Mouse (Mus musculus) adrenal gland, postnatal 36 days (tissue): Measurements from ENCODE around the gene Mmaa. TPM values are rescaled to one million over a fixed set of nuclear protein-coding genes. Genes with fewer than 3 reads are reported as not detected.

ENCODE experiments used
- DNase-seq, 2 experiments: peaks; one replicate each; pipeline ENCODE4 v3.0.0; 2021; ENCODE audit warnings: mixed read lengths in 1 of 2
- total RNA-seq, 2 experiments: library from RNA; stranded (reverse); gene quantifications; 2 replicates each; pipeline ENCODE4 v1.2.3; 2021

The Mmaa gene
- total RNA-seq, 2 experiments from 2014 or later = 31.2 to 32.9 TPM

DNA sequence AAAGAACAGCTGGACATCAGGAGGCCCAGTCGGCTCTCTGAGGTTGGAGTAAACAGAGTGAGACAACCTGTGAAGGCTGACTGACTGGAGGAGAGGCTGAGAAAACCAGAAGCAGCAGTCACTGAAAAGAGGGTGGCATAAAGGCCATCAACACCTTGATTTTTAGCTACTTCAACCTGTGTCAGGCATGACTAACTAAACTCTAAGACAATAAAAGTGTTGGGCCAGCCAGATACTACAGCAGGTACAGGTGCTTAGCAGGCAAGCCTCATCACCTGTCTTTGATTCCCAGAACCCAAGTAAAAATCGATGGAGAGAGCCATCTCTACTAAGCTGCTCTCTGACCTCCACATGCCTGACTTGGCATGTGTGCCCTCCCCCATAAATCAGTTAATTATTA, 6.1 kb downstream of the Mmaa start:
- no peak for DNase-seq

- DNase-seq = no peak
Observed at GRCm38 (mm10) chr8:79288250-79288649, 6.5 kb downstream of the Mmaa start.

DNA sequence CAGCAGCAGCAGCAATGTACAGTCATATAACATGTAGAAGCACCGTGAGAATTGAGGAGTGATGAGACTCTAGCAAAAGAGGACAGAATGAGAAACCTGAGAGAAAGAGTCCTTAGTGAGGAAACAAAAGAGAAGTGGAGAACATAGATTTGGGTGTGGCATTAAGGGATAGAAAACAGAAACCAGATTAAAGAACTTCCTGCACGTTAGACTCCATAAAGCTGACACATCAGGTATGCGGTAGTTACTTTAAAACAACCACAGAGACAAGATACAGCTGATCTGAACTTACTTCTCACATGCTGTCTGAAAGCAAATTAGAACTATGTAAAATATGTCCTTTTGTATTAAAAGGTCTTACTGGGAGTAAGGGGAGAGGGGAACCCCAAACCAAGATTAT, 8.3 kb downstream of the Mmaa start:
- DNase-seq = no peak

DNA sequence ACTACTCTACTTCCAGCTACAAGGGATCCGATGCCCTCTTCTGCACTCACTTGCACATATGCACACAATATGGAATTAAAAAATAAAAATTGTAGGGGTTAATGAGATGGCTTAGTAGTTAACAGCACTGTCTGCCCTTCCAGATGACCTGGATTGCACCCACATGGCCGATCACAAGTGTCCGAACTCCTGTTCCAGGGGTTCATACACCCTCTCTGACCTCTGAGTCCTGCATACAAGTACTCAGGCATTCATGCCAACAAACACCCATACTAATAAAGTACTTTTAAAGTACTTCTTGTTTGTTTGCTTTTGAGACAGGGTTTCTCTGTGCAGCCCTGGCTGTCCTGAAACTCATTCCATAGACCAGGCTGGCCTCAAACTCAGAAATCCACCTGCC, 10.1 kb downstream of the Mmaa start:
- no peak for DNase-seq

DNA sequence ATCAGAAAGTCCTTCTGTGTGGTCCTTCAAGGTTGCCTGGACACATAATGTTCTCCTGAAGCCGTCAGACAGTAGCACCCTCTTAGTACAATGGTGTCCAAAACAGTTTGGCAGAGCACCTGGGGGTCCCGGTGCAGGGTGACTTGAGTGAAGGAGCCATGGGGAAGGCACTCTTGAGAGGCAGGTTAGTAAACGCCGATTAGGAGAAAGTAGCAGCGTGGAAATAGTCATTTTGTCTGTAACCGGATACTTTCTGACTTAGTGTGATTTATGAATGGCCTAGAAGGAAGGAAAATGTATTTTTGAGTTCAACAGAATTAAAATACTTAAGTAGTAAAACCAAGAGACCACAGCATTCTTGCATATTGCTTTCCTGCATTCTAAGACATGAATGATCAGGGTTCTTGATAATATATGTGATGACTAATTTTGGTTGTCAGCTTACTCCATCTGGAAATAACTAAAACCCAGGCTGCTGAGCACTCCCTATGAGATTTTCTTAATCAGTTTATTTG, 13.3 kb downstream of the Mmaa start:
- DNase-seq = no peak

DNA sequence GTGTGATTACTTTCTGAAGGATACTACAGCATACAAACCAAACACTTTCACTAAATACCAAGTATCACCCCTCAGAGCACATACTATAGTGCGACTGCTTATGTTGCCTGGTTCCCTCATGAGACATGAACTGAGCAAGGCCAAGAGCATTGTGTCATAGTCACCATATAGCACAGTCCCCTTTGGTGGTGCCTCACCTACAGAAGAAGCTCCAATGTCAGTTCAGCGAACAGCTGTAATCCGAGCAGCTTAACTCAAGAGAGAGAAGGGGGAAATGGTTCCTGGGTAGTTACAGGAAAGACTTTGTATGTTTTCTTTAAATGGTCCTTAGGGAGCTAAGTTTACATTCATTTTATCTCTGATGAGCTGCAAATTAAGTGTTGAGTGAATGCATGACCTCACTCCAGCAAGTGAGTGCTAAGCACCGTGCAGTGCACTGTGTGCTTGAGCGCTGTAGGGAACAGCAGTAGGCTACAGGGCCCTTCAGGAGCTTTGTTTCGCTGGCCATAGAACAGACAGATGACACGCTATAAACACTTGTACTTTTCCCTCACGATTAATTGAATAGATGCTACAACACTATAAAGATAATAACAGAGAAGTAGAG, 17.4 kb downstream of the Mmaa start:
- no peak for DNase-seq

DNA sequence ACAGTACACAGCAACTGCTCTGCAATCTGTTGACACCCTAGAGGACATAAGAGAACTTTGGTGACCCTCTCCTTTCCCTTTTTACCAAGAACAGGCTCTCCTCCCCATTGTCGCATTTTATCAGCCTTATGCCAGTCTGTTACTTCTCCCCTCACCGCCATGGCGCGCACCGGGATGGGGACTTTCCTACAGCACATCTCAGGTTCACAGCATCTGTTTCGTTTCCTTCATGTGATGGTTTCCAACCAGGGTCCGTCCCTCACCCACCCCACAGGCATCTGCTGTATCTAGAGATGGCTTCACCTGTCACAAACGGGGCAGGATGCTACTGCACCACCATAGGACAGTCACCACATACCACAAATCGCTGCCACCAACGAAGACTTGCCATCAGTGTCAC, 19.8 kb downstream of the Mmaa start:
- no peak for DNase-seq

DNA sequence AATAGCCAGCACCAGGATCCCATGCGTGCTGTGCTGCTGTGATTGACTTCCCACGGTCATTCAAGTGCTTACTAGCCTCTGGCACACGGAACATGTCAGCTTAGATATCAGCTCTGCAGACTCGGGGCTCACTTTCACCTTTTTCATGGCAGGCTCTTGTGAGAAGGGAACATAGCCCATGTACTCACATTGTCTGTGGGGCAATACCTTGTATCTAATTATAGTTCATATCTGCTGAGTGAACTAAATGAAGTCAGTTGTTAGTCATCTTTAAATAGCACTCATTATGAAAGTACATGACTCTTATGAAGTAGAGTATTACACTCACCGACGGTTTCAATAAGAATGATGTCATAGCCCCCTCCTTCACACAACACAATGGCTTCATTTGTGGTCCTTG, 21.0 kb downstream of the Mmaa start:
- DNase-seq = no peak

- no peak for DNase-seq
Observed at GRCm38 (mm10) chr8:79272676-79273075, 22.1 kb downstream of the Mmaa start.

GRCm38 (mm10) chr8:79268921-79269320, 25.8 kb downstream of the Mmaa start:
- DNase-seq = no peak

DNA sequence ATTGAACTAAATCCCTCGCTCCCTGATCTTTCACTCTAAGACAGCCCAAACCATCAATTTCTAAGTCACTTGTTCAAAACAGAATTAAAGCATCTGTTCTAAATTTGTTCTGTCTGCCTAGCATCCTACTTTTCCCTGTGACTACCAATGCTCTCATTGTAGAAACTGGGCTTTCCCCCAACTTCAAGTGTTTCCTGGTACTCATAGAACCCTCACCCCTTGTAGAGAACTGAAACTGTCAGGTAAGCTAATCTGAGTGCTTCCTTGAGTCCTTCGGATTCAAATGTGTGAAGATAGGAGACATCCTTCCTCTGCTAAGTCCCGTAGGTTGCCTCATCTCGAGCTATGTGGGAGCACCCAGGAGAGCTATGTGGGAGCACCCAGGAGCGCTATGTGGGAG, 32.8 kb downstream of the Mmaa start:
- DNase-seq = no peak

GRCm38 (mm10) chr8:79256076-79256705, 38.5 kb downstream of the Mmaa start:
- DNase-seq = no peak

GRCm38 (mm10) chr8:79253742-79254141, 41.0 kb downstream of the Mmaa start:
- no peak for DNase-seq

- DNase-seq = no peak
Observed at GRCm38 (mm10) chr8:79248470-79248869, 46.3 kb downstream of the Mmaa start, which contains the start of gene 1700011L22Rik. Gene 1700011L22Rik, minus strand, starts transcription at chr8:79248570.

DNA sequence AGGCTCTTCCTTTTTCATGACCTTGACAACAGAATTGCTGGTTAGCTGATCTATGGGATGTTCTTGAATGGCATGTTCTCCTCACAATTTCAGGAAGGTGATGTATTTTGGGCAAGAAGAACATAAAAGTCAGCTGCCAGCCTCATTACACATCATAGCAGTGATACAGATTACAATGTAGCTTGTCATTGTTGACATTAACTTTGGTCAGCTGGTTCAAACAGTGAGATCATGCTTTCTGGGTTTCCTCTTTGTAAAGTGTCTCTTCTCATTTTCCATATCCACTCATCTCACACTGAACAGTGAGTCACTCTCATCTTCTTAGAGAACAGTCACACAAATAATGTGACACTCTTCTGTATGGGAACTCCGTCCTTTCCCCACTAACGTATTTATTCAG, 51.3 kb downstream of the Mmaa start:
- DNase-seq = no peak

- DNase-seq = no peak
Observed at GRCm38 (mm10) chr8:79239996-79240395, 54.7 kb downstream of the Mmaa start.

DNA sequence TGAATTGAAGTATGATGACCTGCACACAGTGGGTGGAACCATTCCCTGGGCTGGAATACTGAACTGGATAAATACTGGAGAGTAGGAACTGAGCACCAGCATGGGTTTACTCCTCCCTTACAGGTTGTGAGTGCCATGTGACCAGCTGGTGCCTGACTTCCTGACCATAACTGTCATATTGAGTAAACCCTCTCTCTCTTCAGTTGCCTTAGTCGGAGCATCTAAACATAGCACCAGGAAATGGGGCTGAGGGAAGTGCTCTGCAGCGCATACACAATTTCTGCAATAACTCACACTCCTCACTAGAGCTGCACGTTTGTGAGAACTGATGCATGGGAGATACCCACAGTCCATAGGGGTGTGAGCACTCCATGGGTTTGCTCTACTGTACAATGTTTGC, 55.4 kb downstream of the Mmaa start:
- no peak for DNase-seq

- DNase-seq = no peak
Observed at GRCm38 (mm10) chr8:79229266-79229888, 65.4 kb downstream of the Mmaa start.

DNA sequence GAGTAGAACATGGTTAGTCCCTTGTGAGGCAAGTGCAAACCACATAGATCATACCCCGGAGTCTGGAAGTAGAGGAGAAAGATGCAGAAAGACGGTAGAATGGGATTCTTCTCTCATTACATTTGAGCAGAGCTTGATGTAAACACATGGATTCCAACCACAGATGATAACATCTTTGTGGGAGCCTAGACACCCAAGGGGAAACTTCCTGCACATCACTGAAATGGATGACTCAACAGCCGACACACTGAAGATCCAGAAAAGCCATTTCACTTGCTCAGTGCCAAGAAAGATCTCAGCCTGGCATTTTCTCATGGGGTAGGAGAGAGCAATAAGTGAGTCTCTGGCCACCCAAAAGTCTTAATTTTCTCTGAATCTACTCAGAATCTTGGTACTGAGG, 66.8 kb downstream of the Mmaa start:
- DNase-seq = no peak

- DNase-seq = no peak
Observed at GRCm38 (mm10) chr8:79227194-79227593, 67.5 kb downstream of the Mmaa start.

GRCm38 (mm10) chr8:79226046-79226445, 68.7 kb downstream of the Mmaa start:
- no peak for DNase-seq

- DNase-seq = no peak
Observed at GRCm38 (mm10) chr8:79225586-79225985, 69.2 kb downstream of the Mmaa start.

- no peak for DNase-seq
Observed at GRCm38 (mm10) chr8:79224363-79224762, 70.4 kb downstream of the Mmaa start.

DNA sequence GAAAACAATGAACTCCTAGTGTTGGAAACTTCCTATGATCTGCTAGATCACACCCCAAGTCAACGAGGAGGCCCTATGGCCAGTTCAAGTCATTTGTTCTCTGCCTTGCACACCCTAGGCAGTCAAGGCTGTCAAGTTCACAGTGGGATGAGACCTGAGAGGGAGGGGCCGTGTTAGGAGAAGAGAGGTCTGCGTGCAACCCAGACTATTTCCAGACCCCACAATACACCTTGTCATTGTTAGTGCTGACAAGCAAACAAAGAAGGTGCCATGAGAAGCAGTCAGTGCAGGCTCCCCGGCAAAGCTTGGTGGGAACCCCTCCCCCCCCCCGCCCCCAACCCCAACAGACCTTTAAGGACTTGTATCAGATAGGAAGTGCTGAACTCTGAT, 72.0 kb downstream of the Mmaa start:
- no peak for DNase-seq
